Mouse (Mus musculus) forebrain, embryonic 14.5 days (tissue): ENCODE measurements at regions not wholly inside any gene's neighbourhood (a gene's known extent, or its start where the extent isn't known, plus 50 kb on each side); places are given as distances from the start of the nearest gene placed in this dataset.

Experiments
- ATAC-seq: fragments of 200-750 bp; cut with Nextera tagmentation; 2 replicates; pipeline ENCODE4 v1.8.0; 2017; ENCODE audit warnings: mild to moderate bottlenecking, moderate library complexity
- DNase-seq: peaks from one replicate; pipeline ENCODE4 v3.0.0-alpha.2; 2015; ENCODE audit warnings: low spot score
- H3K27ac ChIP-seq: fragments of 300-500 bp; sonication (generic); 2 replicates; pipeline ENCODE4 v1.5.1; 2014; ENCODE audit warnings: low read depth, mild to moderate bottlenecking, control low read depth, low read length, moderate library complexity
- H3K27me3 ChIP-seq: fragments of 300-500 bp; sonication (generic); replicated peaks from 2 replicates; pipeline ENCODE4 v1.6.1; 2014; ENCODE audit warnings: low read length, control low read depth, mixed read lengths; ENCODE audit not compliant: control insufficient read depth, insufficient read depth
- H3K36me3 ChIP-seq: fragments of 300-500 bp; sonication (generic); 2 replicates; pipeline ENCODE4 v1.6.1; 2014; ENCODE audit warnings: low read length, control low read depth; ENCODE audit not compliant: control insufficient read depth, insufficient read depth
- H3K4me1 ChIP-seq: fragments of 300-500 bp; sonication (generic); 2 replicates; pipeline ENCODE4 v1.6.1; 2014; ENCODE audit warnings: antibody characterized with exemption, low read length, control low read depth; ENCODE audit not compliant: control insufficient read depth, insufficient read depth
- H3K4me2 ChIP-seq: fragments of 300-500 bp; sonication (generic); 2 replicates; pipeline ENCODE4 v1.6.1; 2014; ENCODE audit warnings: mild to moderate bottlenecking, control low read depth, low read length
- H3K4me3 ChIP-seq: fragments of 300-500 bp; sonication (generic); 2 replicates; pipeline ENCODE4 v1.5.1; 2014; ENCODE audit warnings: low read depth, low read length, control low read depth
- H3K9ac ChIP-seq: fragments of 300-500 bp; sonication (generic); 2 replicates; pipeline ENCODE4 v1.6.1; 2014; ENCODE audit warnings: mild to moderate bottlenecking, low read length, control low read depth, moderate library complexity
- H3K9me3 ChIP-seq: fragments of 300-500 bp; sonication (generic); replicated peaks from 2 replicates; pipeline ENCODE4 v1.6.1; 2016; ENCODE audit warnings: low read length, control low read depth, mixed read lengths; ENCODE audit not compliant: control insufficient read depth
- WGBS: fragments of 180-500 bp; shearing (Covaris S2); extraction: QIAGEN DNeasy Blood & Tissue Kit; methylation state at CpG from one replicate; pipeline ENCODE4 v1.1.7; 2014; 5-methylcytosine and 5-hydroxymethylcytosine counted together

GRCm38 (mm10) chr15:96845221-96845620 lies 145.7 kb upstream of the Slc38a2 start:
- ATAC-seq (no peak), DNase-seq (no peak)
- H3K4me3 ChIP-seq = no peak overlapping the region
- 87% methylated on average over 6 of the region's 6 CpGs for WGBS
- H3K9ac ChIP-seq = no peak overlapping the region
- H3K27ac ChIP-seq = no peak overlapping the region
- H3K27me3 ChIP-seq = no peaks in the 10 kb centered on the region
- H3K9me3 ChIP-seq = no peaks in the 10 kb centered on the region
- no peaks in the 10 kb centered on the region for H3K36me3 ChIP-seq
- no peaks in the 10 kb centered on the region for H3K4me1 ChIP-seq
- no peak overlapping the region for H3K4me2 ChIP-seq

GRCm38 (mm10) chr15:96844290-96844689 lies 144.8 kb upstream of the Slc38a2 start:
- Histone ChIP-seq H3K27ac (no peak overlapping the region), H3K4me2 (no peak overlapping the region), H3K4me1 (no peaks in the 10 kb centered on the region), H3K9ac (no peak overlapping the region), H3K36me3 (no peaks in the 10 kb centered on the region), H3K9me3 (no peaks in the 10 kb centered on the region), H3K27me3 (no peaks in the 10 kb centered on the region), H3K4me3 (no peak overlapping the region)
- ATAC-seq (no peak), DNase-seq (no peak)
- WGBS = 82% methylated on average over 4 of the region's 4 CpGs

- Histone ChIP-seq H3K4me1 (no peaks in the 10 kb centered on the region), H3K36me3 (no peaks in the 10 kb centered on the region), H3K4me2 (no peak overlapping the region), H3K9me3 (no peaks in the 10 kb centered on the region), H3K9ac (no peak overlapping the region), H3K27ac (no peak overlapping the region), H3K4me3 (no peak overlapping the region), H3K27me3 (no peaks in the 10 kb centered on the region)
- no peak for ATAC-seq
- 91% methylated on average over 7 of the region's 7 CpGs for WGBS
- DNase-seq = no peak
Measured at GRCm38 (mm10) chr15:96843589-96843988, 144.1 kb upstream of the Slc38a2 start.

GRCm38 (mm10) chr15:96842881-96843280 lies 143.4 kb upstream of the Slc38a2 start:
- Histone ChIP-seq H3K4me3 (no peak overlapping the region), H3K9ac (no peak overlapping the region), H3K27me3 (no peaks in the 10 kb centered on the region), H3K4me1 (no peaks in the 10 kb centered on the region), H3K36me3 (no peaks in the 10 kb centered on the region), H3K27ac (no peak overlapping the region), H3K4me2 (no peak overlapping the region), H3K9me3 (no peaks in the 10 kb centered on the region)
- ATAC-seq (no peak), DNase-seq (no peak)
- WGBS = 90% methylated on average over 3 of the region's 3 CpGs

GRCm38 (mm10) chr15:96836670-96837069 lies 137.1 kb upstream of the Slc38a2 start:
- WGBS = 94% methylated on average over 3 of the region's 3 CpGs
- Histone ChIP-seq H3K9ac (no peak overlapping the region), H3K4me1 (no peaks in the 10 kb centered on the region), H3K9me3 (no peaks in the 10 kb centered on the region), H3K4me2 (no peak overlapping the region), H3K27me3 (no peaks in the 10 kb centered on the region), H3K4me3 (no peak overlapping the region), H3K36me3 (no peaks in the 10 kb centered on the region), H3K27ac (no peak overlapping the region)
- DNase-seq = no peak
- no peak for ATAC-seq

GRCm38 (mm10) chr15:96834862-96835261 lies 135.3 kb upstream of the Slc38a2 start:
- H3K9me3 ChIP-seq = no peaks in the 10 kb centered on the region
- DNase-seq (no peak), ATAC-seq (no peak)
- no peak overlapping the region for H3K27ac ChIP-seq
- H3K36me3 ChIP-seq = no peaks in the 10 kb centered on the region
- no peak overlapping the region for H3K9ac ChIP-seq
- WGBS = 88% methylated on average over 9 of the region's 9 CpGs
- H3K4me1 ChIP-seq = no peaks in the 10 kb centered on the region
- no peak overlapping the region for H3K4me2 ChIP-seq
- no peak overlapping the region for H3K4me3 ChIP-seq
- no peaks in the 10 kb centered on the region for H3K27me3 ChIP-seq

- H3K9ac ChIP-seq = no peak overlapping the region
- DNase-seq (no peak), ATAC-seq (no peak)
- no peak overlapping the region for H3K4me3 ChIP-seq
- H3K4me1 ChIP-seq = no peaks in the 10 kb centered on the region
- no peak overlapping the region for H3K27ac ChIP-seq
- WGBS = 87% methylated on average over 10 of the region's 10 CpGs
- no peak overlapping the region for H3K4me2 ChIP-seq
- no peaks in the 10 kb centered on the region for H3K36me3 ChIP-seq
- H3K27me3 ChIP-seq = no peaks in the 10 kb centered on the region
- H3K9me3 ChIP-seq = no peaks in the 10 kb centered on the region
Measured at GRCm38 (mm10) chr15:96834162-96834843, 134.8 kb upstream of the Slc38a2 start.

GRCm38 (mm10) chr15:96832389-96832788 lies 132.9 kb upstream of the Slc38a2 start:
- H3K36me3 ChIP-seq = no peaks in the 10 kb centered on the region
- no peak for DNase-seq
- 91% methylated on average over 10 of the region's 10 CpGs for WGBS
- H3K4me2 ChIP-seq = no peak overlapping the region
- H3K4me3 ChIP-seq = no peak overlapping the region
- H3K27ac ChIP-seq = no peak overlapping the region
- no peaks in the 10 kb centered on the region for H3K27me3 ChIP-seq
- no peak for ATAC-seq
- H3K9ac ChIP-seq = no peak overlapping the region
- no peaks in the 10 kb centered on the region for H3K4me1 ChIP-seq
- H3K9me3 ChIP-seq = no peaks in the 10 kb centered on the region

GRCm38 (mm10) chr15:96831256-96831655 lies 131.7 kb upstream of the Slc38a2 start:
- H3K4me2 ChIP-seq = no peak overlapping the region
- H3K27ac ChIP-seq = no peak overlapping the region
- H3K9me3 ChIP-seq = no peaks in the 10 kb centered on the region
- H3K36me3 ChIP-seq = no peaks in the 10 kb centered on the region
- no peaks in the 10 kb centered on the region for H3K27me3 ChIP-seq
- H3K4me3 ChIP-seq = no peak overlapping the region
- no peaks in the 10 kb centered on the region for H3K4me1 ChIP-seq
- DNase-seq = no peak
- ATAC-seq = no peak
- WGBS = 94% methylated on average over 10 of the region's 10 CpGs
- no peak overlapping the region for H3K9ac ChIP-seq
